Mouse (Mus musculus): Measurements from ENCODE around the gene Adcy5.

Adcy5 gene

DNA sequence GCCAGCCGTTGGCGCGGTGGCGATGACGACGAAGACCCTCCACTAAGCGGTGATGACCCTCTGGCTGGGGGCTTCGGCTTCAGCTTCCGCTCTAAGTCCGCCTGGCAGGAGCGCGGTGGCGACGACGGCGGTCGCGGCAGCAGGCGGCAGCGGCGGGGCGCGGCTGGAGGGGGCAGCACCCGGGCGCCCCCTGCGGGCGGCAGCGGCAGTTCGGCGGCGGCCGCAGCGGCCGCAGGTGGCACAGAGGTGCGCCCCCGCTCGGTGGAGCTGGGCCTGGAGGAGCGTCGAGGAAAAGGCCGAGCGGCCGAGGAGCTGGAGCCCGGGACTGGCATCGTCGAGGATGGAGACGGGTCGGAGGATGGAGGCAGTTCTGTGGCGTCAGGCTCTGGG, 1.6 kb downstream of the Adcy5 start:
- DNase-seq (ENCODE audit: low spot score), result peak; percentile 69

DNA sequence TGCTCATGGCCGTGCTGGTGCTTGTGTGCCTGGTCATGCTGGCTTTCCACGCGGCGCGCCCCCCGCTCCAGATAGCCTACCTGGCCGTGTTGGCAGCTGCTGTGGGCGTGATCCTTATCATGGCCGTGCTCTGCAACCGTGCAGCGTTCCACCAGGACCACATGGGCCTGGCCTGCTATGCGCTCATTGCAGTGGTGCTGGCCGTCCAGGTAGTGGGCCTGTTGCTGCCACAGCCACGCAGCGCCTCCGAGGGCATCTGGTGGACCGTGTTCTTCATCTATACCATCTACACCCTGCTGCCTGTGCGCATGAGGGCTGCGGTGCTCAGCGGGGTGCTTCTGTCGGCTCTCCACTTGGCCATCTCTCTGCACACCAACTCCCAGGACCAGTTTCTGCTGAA, 2.2 kb downstream of the Adcy5 start:
- DNase-seq (ENCODE audit: low spot score), result no peak

DNA sequence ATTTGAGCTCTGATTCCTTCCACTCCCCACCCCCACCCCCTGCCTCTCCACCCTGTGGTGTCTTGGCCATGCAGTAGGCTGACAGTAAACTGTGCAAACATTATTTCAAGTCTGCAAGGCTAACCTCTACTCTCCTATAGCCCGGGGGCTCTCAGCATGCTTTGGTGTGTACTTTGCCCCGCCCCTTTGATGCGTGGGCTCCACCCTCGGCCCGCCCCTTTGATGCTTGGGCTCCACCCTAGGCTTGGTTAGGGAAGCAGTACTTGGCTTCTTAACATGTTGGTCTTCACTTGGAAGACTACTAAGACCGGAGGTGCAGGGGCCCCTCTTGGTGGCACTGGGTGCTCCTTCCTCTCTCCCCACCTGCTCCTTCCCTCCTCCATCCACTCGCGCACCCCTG, 4.9 kb downstream of the Adcy5 start:
- DNase-seq (ENCODE audit: low spot score), result no peak

DNA sequence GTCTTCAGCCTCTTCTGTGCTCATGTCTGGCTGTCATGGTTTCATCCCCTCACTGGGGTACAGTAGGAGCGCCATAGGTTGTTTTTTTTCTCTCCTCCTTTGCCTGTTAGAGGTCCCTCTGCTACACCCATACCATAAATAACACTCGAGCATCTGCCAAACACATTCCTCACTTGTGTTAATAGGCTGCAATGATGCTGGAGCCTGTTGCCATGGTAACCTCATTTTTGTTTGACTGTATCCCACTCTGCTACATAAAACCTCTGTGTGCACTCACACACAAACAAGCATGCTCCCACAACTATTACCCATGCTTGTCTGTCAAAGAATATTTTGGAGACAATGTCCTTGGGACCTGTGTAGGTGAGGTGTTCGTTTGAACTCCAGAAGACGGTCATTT, 5.3 kb downstream of the Adcy5 start:
- no peak for DNase-seq (ENCODE audit: low spot score)

GRCm38 (mm10) chr16:35164361-35165224, 9.9 kb downstream of the Adcy5 start:
- DNase-seq (ENCODE audit: low spot score), result no peak

DNA sequence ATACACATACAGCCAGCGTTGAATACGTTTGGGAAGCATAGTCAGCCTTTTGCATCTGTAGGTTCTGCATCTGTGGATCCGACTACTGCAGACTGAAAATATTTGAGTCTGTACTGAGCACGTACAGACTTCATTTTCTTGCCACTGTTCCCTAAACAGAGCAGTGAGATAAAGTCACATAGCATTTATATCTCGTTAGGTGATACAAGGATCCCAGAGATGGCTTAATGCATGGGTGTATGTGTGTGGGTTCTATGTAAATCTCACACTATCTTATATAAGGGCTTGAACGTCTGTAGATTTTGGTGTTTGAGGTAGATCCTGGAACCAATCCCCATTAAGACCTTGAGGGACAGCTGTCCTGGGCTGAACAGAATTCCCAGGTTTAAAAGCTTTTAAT, 10.7 kb downstream of the Adcy5 start:
- DNase-seq (ENCODE audit: low spot score), result no peak

DNA sequence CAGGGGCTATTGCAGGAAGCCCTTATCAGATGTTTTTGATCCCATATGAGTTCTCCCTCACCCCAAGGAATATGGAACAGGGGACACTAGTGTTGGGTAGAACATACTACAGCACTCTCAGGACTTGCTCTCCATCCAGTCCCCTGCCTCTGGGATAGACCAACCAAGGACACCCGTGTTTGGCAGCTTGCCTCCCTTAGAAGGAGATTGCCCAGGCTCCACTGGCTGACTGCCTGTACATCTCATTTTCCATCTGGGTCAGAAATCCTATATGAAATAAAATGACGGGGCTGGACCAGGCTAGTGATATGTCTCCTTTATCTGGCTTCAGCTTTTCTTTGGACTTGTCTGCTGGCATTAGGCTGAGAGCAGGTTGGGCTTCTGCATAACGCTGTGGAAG, 11.1 kb downstream of the Adcy5 start:
- no peak for DNase-seq (ENCODE audit: low spot score)

DNA sequence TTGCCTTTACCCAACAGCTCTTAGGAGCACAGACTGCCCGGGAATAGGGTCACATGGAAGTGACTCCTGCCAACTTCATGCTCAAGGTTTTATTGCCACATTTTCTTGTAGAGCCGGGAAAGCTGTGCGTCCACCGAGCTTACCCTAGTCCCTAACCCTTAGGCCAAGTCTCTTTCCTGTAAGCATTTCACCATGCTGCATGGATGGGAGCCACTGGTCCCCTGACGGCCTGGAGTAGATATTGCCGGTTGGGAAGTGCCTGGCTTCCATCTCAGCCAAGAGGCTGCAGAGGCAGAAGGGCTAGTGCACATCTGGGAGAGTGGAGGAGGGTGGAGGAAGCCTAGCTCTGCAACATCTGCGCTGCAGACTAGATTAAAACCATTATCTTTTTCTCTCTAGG, 14.8 kb downstream of the Adcy5 start:
- no peak for DNase-seq (ENCODE audit: low spot score)

DNA sequence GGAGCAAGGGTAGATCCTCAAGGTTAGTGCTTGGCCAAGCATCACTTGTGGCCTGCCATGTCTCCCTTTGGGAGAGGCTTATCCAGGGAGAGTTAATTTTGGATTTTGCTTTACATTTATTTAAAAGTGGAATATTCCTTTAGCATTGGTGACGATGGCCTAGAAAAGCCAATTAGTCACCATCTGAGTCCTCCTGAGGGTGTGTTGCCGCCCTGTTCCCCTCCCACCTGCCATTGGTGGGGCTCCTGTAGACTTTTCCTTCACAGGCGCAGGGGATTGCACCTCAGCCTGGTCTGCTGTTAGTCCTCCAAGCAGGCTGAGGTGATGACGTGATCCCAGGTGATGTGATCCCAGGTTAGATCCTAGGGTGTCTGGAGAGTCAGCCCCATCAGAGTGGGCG, 17.5 kb downstream of the Adcy5 start:
- DNase-seq (ENCODE audit: low spot score), result no peak

- no peak for DNase-seq (ENCODE audit: low spot score)
These were observed 23.8 kb downstream of the Adcy5 start for GRCm38 (mm10) chr16:35178516-35178915.

GRCm38 (mm10) chr16:35179082-35179481, 24.4 kb downstream of the Adcy5 start:
- DNase-seq (ENCODE audit: low spot score), result peak; percentile 64

GRCm38 (mm10) chr16:35183161-35183560, 28.5 kb downstream of the Adcy5 start:
- peak; percentile 52 for DNase-seq (ENCODE audit: low spot score)

GRCm38 (mm10) chr16:35188111-35188510, 33.4 kb downstream of the Adcy5 start:
- no peak for DNase-seq (ENCODE audit: low spot score)

- DNase-seq (ENCODE audit: low spot score), result no peak
These were observed 34.9 kb downstream of the Adcy5 start for GRCm38 (mm10) chr16:35189420-35190141.

GRCm38 (mm10) chr16:35190777-35191176, 36.1 kb downstream of the Adcy5 start:
- DNase-seq (ENCODE audit: low spot score), result no peak

DNA sequence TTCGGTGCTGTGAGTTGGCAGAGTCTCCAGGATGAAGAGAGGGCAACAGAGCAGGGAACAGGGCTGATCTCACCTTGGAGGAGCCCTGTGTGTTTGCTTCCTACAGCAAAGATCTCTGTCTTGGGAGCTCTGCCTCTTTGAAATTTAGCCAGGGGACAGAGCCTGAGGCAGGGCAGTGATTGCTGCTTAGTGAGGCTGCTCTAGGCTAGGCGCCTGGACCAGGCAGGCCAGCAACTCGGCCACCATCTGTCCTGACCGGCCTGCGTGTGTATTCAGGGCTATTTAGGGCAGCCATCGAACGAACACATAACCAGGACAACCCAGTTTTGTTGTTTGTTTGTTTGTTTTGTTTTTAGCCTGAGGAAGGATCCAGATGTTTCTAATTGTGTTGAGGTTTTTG, 36.6 kb downstream of the Adcy5 start:
- no peak for DNase-seq (ENCODE audit: low spot score)

DNA sequence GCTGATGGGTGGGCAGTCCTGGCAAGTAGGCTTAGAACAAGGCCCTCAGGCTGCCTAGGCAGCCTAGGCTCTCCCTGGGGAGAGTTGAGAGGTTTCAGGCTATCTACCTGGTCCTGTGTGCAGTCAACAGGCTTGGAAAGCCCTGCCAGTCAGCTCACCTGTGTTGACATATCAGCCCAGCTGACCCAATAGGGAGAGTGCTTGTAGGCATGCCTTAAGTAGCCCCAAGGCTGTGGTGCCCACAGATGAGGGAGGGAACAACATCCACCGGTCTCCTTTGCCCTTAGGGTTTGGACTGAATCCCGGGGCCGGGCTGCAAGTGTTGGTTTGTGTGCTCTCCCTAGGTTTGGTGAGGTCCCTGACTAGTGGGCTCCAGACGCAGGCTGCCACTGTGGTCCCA, 37.8 kb downstream of the Adcy5 start:
- no peak for DNase-seq (ENCODE audit: low spot score)

DNA sequence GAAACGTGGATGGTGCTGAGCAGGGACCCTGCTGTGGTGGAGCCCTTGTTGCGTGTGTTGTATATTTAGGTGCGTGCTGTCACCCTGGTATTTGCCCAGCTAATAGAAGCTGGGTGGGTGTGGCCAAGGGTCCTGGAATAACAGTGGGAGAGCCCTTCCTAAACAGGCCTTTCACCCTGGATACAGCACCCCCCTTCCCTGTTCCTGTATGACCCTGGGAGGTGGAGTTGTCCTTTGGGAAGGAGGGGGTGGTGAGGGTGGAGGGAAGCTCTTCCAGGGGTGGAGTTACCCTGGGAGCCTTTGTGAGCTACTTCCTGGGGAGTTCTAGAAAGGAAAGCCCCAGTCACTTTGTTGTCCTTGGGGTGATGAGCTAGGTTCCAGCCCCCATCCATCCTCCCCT, 38.7 kb downstream of the Adcy5 start:
- DNase-seq (ENCODE audit: low spot score), result no peak

DNA sequence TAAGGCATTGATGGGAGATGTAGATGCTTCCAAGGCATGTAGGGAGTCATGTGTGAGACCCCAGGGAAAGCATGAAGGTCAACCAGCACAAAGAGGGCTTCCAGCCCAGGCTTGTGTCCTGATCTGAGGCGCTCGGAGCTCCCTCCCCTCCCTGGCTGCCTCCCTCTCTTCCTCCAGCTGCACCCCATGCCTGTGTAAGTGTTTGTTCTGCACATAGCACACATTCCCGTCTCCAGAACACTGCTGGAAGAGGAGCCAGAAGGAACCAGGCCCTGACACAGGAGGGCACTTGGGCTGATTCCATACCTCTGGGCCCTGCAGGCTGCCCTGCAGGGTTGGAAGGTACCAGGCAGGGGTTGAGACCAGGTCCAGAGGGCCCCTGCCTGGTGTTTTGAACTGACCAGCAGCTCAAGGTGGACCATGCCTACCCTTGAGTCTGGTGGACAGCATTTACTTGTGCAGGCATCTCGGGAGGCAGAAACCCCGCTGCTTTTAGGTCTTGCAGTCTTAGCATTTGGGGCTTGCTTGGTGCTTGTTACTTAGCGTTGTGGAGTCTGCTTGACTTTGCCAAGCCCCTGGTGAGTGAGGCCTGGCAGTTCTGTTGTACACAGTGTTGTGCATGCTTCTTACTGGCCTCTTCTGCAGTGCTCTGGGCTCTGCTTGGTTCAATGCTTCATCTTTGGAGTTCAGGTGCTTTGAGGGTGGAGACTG, 45.2 kb downstream of the Adcy5 start:
- DNase-seq (ENCODE audit: low spot score), result peak; percentile 16

DNA sequence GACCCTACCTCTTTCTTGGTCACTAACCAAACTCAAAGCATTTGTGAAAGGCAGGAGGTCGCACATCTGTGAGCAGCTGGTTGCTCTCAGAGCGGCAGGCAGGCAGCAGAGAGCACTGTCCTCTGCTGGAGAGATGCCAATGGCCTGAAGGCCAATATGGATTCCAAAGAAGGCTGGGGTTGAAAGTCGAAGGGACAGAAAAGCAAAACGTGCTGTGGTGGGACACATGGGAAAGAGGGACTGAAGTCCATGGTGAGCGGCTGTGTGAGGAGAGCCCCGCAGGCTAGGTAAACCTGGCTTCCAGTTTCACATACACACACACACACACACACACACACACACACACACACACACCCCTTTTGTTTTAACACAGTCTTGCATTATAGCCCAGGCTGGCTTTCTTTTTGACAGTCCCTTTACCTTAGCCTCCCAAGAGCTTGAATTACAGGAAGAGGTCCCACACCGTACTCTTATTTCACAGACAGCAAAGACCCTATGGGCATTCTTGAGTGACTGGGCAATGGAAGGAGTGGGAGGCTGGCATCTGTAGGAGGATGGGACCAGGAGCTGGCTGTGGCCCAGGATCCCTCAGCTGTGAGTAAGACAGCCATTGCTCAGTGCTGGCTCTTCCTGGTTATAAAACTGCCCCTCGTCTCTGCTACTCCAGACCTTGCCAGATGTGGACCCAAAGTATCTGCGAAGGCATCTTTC, 45.9 kb downstream of the Adcy5 start:
- DNase-seq (ENCODE audit: low spot score), result no peak

DNA sequence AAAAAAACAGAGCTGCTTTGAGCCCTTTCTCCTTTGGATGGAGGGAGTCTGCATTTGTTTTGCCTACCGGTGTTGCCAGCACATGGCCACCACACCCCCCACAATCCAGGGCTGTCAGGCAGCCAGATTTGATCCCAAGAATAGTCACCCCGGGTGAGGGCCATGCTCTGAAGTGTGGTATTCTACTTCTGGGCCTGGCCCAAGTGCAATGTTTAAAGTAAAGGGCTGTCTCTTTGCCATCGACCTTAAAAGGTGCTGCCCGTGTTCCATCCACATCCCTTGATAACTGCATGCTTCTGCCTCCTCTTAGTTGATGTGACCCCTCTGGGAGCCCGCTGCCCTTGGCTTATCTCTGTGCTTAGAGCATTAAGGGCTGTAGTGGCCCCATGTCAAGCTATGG, 46.6 kb downstream of the Adcy5 start:
- no peak for DNase-seq (ENCODE audit: low spot score)

DNA sequence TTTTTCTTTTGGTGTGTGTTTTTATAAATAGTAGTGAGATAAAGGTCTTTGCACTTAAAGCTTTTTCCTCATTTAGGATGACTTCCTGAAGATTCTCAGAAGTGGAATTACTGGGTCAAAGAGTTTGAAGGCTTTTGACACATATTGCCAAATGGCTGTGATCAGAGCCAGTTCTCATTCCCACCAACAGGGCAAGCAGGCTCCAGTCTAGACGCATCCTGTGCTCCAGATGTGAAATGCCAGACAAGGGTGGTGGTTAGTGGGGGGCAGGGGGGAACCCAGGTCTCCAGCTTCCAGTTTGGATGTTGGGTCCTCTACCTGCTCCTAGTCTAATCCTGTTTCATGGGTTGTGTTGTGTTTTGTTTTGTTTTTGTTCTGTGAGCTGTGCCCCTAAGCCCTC, 48.8 kb downstream of the Adcy5 start:
- no peak for DNase-seq (ENCODE audit: low spot score)
